Mouse (Mus musculus): ENCODE measurements around the gene Inppl1. TPM values are rescaled to one million over a fixed set of nuclear protein-coding genes. Genes with fewer than 3 reads are reported as not detected.
A peak's percentile ranks its signal among the peaks of the same experiment; 100 is the strongest.

The Inppl1 gene
- 44.8 and 49.7 TPM in 2 replicates for polyA plus RNA-seq (2014; fragmentation: Nextera tagmentation; extraction: Ambion mirVana)

- WGBS = under 1% methylated on average over 64 of the region's 64 CpGs
- peaks cover 11% of the 10 kb centered on the region for H3K4me1 ChIP-seq (ENCODE audit: control insufficient read depth, insufficient read depth, low read length)
- no peaks in the 10 kb centered on the region; the same call in 1 of the 2 replicates for H3K36me3 ChIP-seq (ENCODE audit: control insufficient read depth, insufficient read depth, low read length)
- peak within 1 kb of the TSS; percentile 93 for H3K27ac ChIP-seq (replicated peaks; ENCODE audit: low read depth, low read length)
- H3K27me3 ChIP-seq (ENCODE audit: control insufficient read depth, insufficient read depth, low read length) = no peaks in the 10 kb centered on the region
- H3K4me3 ChIP-seq (ENCODE audit: low read depth, low read length) = peak within 1 kb of the TSS; percentile 91
- H3K4me2 ChIP-seq (ENCODE audit: low read depth, severe bottlenecking) = peak within 1 kb of the TSS; percentile 49
- DNase-seq (ENCODE audit: low spot score) (peak; percentile 89), ATAC-seq (ENCODE audit: insufficient number of reproducible peaks, low FRiP score, low TSS enrichment, low read depth) (peak; percentile 79)
- H3K9ac ChIP-seq (ENCODE audit: low read length) = peak within 1 kb of the TSS; percentile 97
- no peaks in the 10 kb centered on the region for H3K9me3 ChIP-seq (ENCODE audit: control insufficient read depth, low read length)
These were observed at the start of gene Inppl1 for GRCm38 (mm10) chr7:101837606-101838471. TSS of gene Inppl1 (minus strand) at chr7:101838229.

DNA sequence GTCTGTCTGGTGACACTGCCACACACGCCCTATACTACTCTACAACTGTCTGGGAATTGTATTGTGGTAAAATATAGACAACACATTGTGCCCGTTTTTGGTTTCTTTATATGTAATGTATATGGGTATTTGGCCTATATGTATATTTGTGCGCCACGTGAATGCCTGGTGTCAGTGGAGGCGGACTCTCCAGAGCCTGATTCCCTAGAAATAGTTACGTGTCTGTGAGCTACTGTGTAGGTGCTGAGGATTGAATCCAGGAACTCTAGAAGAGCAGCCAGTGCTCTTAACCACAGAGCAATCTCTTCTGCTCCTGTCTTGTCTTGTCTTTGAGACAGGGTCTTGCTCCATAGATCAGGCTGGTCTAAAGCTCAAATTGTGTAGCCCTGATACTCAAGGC lies 48.2 kb upstream of the Inppl1 start:
- Histone ChIP-seq H3K4me1 (ENCODE audit: control insufficient read depth, insufficient read depth, low read length) (no peaks in the 10 kb centered on the region), H3K27me3 (ENCODE audit: control insufficient read depth, insufficient read depth, low read length) (no peaks in the 10 kb centered on the region), H3K9me3 (ENCODE audit: control insufficient read depth, low read length) (no peaks in the 10 kb centered on the region), H3K9ac (ENCODE audit: low read length) (no peak overlapping the region), H3K4me3 (ENCODE audit: low read depth, low read length) (no peak overlapping the region), H3K36me3 (ENCODE audit: control insufficient read depth, insufficient read depth, low read length) (no peaks in the 10 kb centered on the region), H3K4me2 (ENCODE audit: low read depth, severe bottlenecking) (no peak overlapping the region), H3K27ac (replicated peaks; ENCODE audit: low read depth, low read length) (no peak overlapping the region)
- DNase-seq (ENCODE audit: low spot score) = no peak
- ATAC-seq (ENCODE audit: insufficient number of reproducible peaks, low FRiP score, low TSS enrichment, low read depth) = no peak
- WGBS = 87% methylated on average over 6 of the region's 6 CpGs

DNA sequence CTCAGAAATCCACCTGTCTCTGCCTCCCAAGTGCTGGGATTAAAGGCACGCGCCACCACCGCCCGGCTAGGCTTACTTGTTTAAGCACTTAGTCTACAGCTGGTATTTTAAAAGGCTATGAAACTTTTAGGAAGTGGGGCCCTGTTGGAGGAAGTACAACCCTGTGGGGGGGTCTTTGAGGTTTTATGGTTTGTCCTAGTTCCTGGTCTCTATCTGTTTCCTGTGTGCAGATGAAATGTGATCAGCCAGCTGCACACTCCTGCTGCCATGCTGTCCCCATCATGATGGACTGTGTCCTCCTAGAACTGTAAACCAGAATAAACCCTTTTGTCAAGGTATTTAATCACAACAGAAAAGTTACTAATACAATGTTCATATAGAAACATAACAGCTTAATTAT lies 46.1 kb upstream of the Inppl1 start:
- Histone ChIP-seq H3K9me3 (ENCODE audit: control insufficient read depth, low read length) (no peaks in the 10 kb centered on the region), H3K4me3 (ENCODE audit: low read depth, low read length) (no peak overlapping the region), H3K4me2 (ENCODE audit: low read depth, severe bottlenecking) (no peak overlapping the region), H3K4me1 (ENCODE audit: control insufficient read depth, insufficient read depth, low read length) (no peaks in the 10 kb centered on the region), H3K27me3 (ENCODE audit: control insufficient read depth, insufficient read depth, low read length) (no peaks in the 10 kb centered on the region), H3K36me3 (ENCODE audit: control insufficient read depth, insufficient read depth, low read length) (no peaks in the 10 kb centered on the region), H3K9ac (ENCODE audit: low read length) (no peak overlapping the region), H3K27ac (replicated peaks; ENCODE audit: low read depth, low read length) (no peak overlapping the region)
- DNase-seq (ENCODE audit: low spot score) (no peak), ATAC-seq (ENCODE audit: insufficient number of reproducible peaks, low FRiP score, low TSS enrichment, low read depth) (no peak)
- WGBS = 96% methylated on average over 4 of the region's 4 CpGs

GRCm38 (mm10) chr7:101882413-101883154 lies 44.6 kb upstream of the Inppl1 start:
- H3K4me2 ChIP-seq (ENCODE audit: low read depth, severe bottlenecking) = no peak overlapping the region
- WGBS = 74% methylated on average over 9 of the region's 9 CpGs
- H3K9ac ChIP-seq (ENCODE audit: low read length) = no peak overlapping the region; the same call in 1 of the 2 replicates
- no peaks in the 10 kb centered on the region for H3K36me3 ChIP-seq (ENCODE audit: control insufficient read depth, insufficient read depth, low read length)
- no peaks in the 10 kb centered on the region for H3K9me3 ChIP-seq (ENCODE audit: control insufficient read depth, low read length)
- no peaks in the 10 kb centered on the region for H3K4me1 ChIP-seq (ENCODE audit: control insufficient read depth, insufficient read depth, low read length)
- no peak overlapping the region for H3K4me3 ChIP-seq (ENCODE audit: low read depth, low read length)
- no peaks in the 10 kb centered on the region for H3K27me3 ChIP-seq (ENCODE audit: control insufficient read depth, insufficient read depth, low read length)
- DNase-seq (ENCODE audit: low spot score) (no peak), ATAC-seq (ENCODE audit: insufficient number of reproducible peaks, low FRiP score, low TSS enrichment, low read depth) (no peak)
- H3K27ac ChIP-seq (replicated peaks; ENCODE audit: low read depth, low read length) = no peak overlapping the region

DNA sequence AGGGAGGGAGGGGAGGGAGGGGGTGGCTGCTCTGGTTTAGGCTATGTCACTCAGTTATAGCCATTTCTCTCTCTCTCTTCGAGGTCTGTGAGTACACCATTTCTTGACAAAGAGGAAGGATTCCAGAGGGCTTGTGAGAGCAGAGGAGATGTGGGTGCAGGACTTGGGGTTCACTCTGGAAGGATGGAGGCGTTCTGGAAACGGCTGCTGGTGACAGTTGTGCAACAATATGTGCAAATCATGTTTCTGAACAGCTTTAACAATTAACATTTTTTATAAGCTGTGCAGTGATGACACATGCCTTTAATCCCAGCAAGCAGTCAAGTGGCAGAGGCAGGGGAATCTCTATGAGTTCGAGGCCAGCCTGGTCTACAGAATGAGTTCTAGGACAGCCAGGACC lies 42.8 kb upstream of the Inppl1 start:
- H3K4me2 ChIP-seq (ENCODE audit: low read depth, severe bottlenecking) = no peak overlapping the region
- WGBS = 76% methylated on average over 4 of the region's 4 CpGs
- H3K36me3 ChIP-seq (ENCODE audit: control insufficient read depth, insufficient read depth, low read length) = no peaks in the 10 kb centered on the region
- no peaks in the 10 kb centered on the region for H3K27me3 ChIP-seq (ENCODE audit: control insufficient read depth, insufficient read depth, low read length)
- no peaks in the 10 kb centered on the region for H3K9me3 ChIP-seq (ENCODE audit: control insufficient read depth, low read length)
- DNase-seq (ENCODE audit: low spot score) (no peak), ATAC-seq (ENCODE audit: insufficient number of reproducible peaks, low FRiP score, low TSS enrichment, low read depth) (no peak)
- no peak overlapping the region for H3K27ac ChIP-seq (replicated peaks; ENCODE audit: low read depth, low read length)
- no peaks in the 10 kb centered on the region for H3K4me1 ChIP-seq (ENCODE audit: control insufficient read depth, insufficient read depth, low read length)
- H3K9ac ChIP-seq (ENCODE audit: low read length) = no peak overlapping the region
- no peak overlapping the region for H3K4me3 ChIP-seq (ENCODE audit: low read depth, low read length)

DNA sequence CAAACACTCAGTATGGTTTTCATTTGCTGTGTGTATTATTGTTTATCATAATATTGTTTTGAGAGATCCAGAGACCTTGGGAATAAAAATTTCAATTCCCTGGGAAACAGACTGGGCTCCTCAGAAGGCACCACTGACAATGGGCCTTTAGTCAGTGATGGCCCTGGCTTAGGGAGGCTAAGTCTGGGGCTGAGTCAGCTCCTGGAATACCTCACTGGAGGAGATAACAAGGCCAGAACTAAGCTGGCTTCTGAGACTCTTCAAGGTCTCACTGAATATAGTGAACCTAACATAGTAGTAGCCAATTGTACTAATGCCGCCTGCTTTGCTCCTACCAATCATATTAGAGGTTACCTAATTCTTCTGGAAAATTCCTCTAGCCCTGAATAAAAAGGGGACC lies 37.9 kb upstream of the Inppl1 start:
- no peak overlapping the region for H3K27ac ChIP-seq (replicated peaks; ENCODE audit: low read depth, low read length)
- H3K4me1 ChIP-seq (ENCODE audit: control insufficient read depth, insufficient read depth, low read length) = no peaks in the 10 kb centered on the region
- ATAC-seq (ENCODE audit: insufficient number of reproducible peaks, low FRiP score, low TSS enrichment, low read depth) (no peak), DNase-seq (ENCODE audit: low spot score) (no peak)
- no peaks in the 10 kb centered on the region for H3K27me3 ChIP-seq (ENCODE audit: control insufficient read depth, insufficient read depth, low read length)
- H3K36me3 ChIP-seq (ENCODE audit: control insufficient read depth, insufficient read depth, low read length) = no peaks in the 10 kb centered on the region
- H3K9me3 ChIP-seq (ENCODE audit: control insufficient read depth, low read length) = no peaks in the 10 kb centered on the region
- 94% methylated on average over 1 of the region's 1 CpGs for WGBS
- H3K4me3 ChIP-seq (ENCODE audit: low read depth, low read length) = no peak overlapping the region
- H3K4me2 ChIP-seq (ENCODE audit: low read depth, severe bottlenecking) = no peak overlapping the region
- no peak overlapping the region for H3K9ac ChIP-seq (ENCODE audit: low read length)

GRCm38 (mm10) chr7:101871296-101871695 lies 33.3 kb upstream of the Inppl1 start:
- H3K4me3 ChIP-seq (ENCODE audit: low read depth, low read length) = no peak overlapping the region
- 88% methylated on average over 3 of the region's 3 CpGs for WGBS
- DNase-seq (ENCODE audit: low spot score) (no peak), ATAC-seq (ENCODE audit: insufficient number of reproducible peaks, low FRiP score, low TSS enrichment, low read depth) (no peak)
- H3K4me1 ChIP-seq (ENCODE audit: control insufficient read depth, insufficient read depth, low read length) = no peaks in the 10 kb centered on the region
- no peaks in the 10 kb centered on the region for H3K36me3 ChIP-seq (ENCODE audit: control insufficient read depth, insufficient read depth, low read length)
- H3K4me2 ChIP-seq (ENCODE audit: low read depth, severe bottlenecking) = no peak overlapping the region
- no peak overlapping the region for H3K9ac ChIP-seq (ENCODE audit: low read length)
- no peak overlapping the region for H3K27ac ChIP-seq (replicated peaks; ENCODE audit: low read depth, low read length)
- H3K27me3 ChIP-seq (ENCODE audit: control insufficient read depth, insufficient read depth, low read length) = no peaks in the 10 kb centered on the region
- no peaks in the 10 kb centered on the region for H3K9me3 ChIP-seq (ENCODE audit: control insufficient read depth, low read length)

DNA sequence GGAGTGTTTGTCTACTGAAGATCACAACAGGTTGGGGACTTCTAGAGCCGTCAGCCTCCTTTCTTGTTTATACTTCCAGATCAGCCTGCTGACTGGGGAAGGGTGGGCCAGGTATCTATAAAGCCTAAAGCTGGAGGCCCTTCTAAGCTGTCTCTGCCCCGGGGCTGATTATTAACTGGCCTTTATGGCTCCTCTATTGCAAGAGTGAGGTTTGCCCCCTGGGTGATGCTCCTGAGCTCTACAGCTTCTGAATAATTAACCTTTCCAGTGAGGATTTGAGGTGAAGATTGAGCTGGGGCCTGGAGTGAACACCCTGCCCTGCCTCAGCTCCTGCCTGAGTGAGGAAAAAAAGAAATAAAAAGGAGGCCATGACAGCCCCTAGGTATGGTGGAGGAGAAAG lies 32.6 kb upstream of the Inppl1 start, which contains the start of gene Folr1:
TSS of gene Folr1 (minus strand) at position 160 of the 400 bp plus-strand sequence.
- no peak for DNase-seq (ENCODE audit: low spot score)
- no peak for ATAC-seq (ENCODE audit: insufficient number of reproducible peaks, low FRiP score, low TSS enrichment, low read depth)
- no peak within 1 kb of the TSS for H3K27ac ChIP-seq (replicated peaks; ENCODE audit: low read depth, low read length)
- no peaks in the 10 kb centered on the region for H3K27me3 ChIP-seq (ENCODE audit: control insufficient read depth, insufficient read depth, low read length)
- no peaks in the 10 kb centered on the region for H3K9me3 ChIP-seq (ENCODE audit: control insufficient read depth, low read length)
- H3K36me3 ChIP-seq (ENCODE audit: control insufficient read depth, insufficient read depth, low read length) = no peaks in the 10 kb centered on the region
- H3K4me1 ChIP-seq (ENCODE audit: control insufficient read depth, insufficient read depth, low read length) = no peaks in the 10 kb centered on the region
- 61% methylated on average over 2 of the region's 2 CpGs for WGBS
- no peak within 1 kb of the TSS for H3K4me2 ChIP-seq (ENCODE audit: low read depth, severe bottlenecking)
- no peak within 1 kb of the TSS for H3K9ac ChIP-seq (ENCODE audit: low read length)
- no peak within 1 kb of the TSS for H3K4me3 ChIP-seq (ENCODE audit: low read depth, low read length)
